Mouse (Mus musculus): ENCODE data around the gene Boc. TPM values are rescaled to one million over a fixed set of nuclear protein-coding genes. Genes with fewer than 3 reads are reported as not detected.

The Boc gene
- polyA plus RNA-seq, 1 experiment, result not detected

GRCm38 (mm10) chr16:44546831-44547230 is 11.9 kb downstream of the Boc start:
- Histone ChIP-seq H3K9me3 (ENCODE audit: control insufficient read depth, low read length) (peaks cover 2% of the 10 kb centered on the region; the same call in 1 of the 2 replicates), H3K4me3 (replicated peaks) (no peak overlapping the region), H3K27me3 (ENCODE audit: control insufficient read depth) (no peaks in the 10 kb centered on the region), H3K36me3 (ENCODE audit: control insufficient read depth) (no peaks in the 10 kb centered on the region), H3K4me1 (ENCODE audit: control insufficient read depth) (no peaks in the 10 kb centered on the region)
- TF ChIP-seq GATA1 (IDR thresholded peaks at IDR 0.05; ENCODE audit: low read length) (no peak), TAL1 (IDR thresholded peaks at IDR 0.05; ENCODE audit: low read length) (no peak)

GRCm38 (mm10) chr16:44545939-44546338 is 12.8 kb downstream of the Boc start:
- Histone ChIP-seq H3K36me3 (ENCODE audit: control insufficient read depth) (no peaks in the 10 kb centered on the region), H3K27me3 (ENCODE audit: control insufficient read depth) (no peaks in the 10 kb centered on the region), H3K4me1 (ENCODE audit: control insufficient read depth) (no peaks in the 10 kb centered on the region), H3K4me3 (replicated peaks) (no peak overlapping the region), H3K9me3 (ENCODE audit: control insufficient read depth, low read length) (peaks cover 2% of the 10 kb centered on the region; the same call in 1 of the 2 replicates)
- TF ChIP-seq TAL1 (IDR thresholded peaks at IDR 0.05; ENCODE audit: low read length), result no peak
- no peak for TF ChIP-seq GATA1 (IDR thresholded peaks at IDR 0.05; ENCODE audit: low read length)

- Histone ChIP-seq H3K9me3 (ENCODE audit: control insufficient read depth, low read length) (peaks cover 2% of the 10 kb centered on the region; the same call in 1 of the 2 replicates), H3K27me3 (ENCODE audit: control insufficient read depth) (no peaks in the 10 kb centered on the region), H3K4me3 (replicated peaks) (no peak overlapping the region), H3K36me3 (ENCODE audit: control insufficient read depth) (no peaks in the 10 kb centered on the region), H3K4me1 (ENCODE audit: control insufficient read depth) (no peaks in the 10 kb centered on the region)
- TF ChIP-seq TAL1 (IDR thresholded peaks at IDR 0.05; ENCODE audit: low read length), result no peak
- no peak for TF ChIP-seq GATA1 (IDR thresholded peaks at IDR 0.05; ENCODE audit: low read length)
Observed at GRCm38 (mm10) chr16:44545153-44545552, 13.5 kb downstream of the Boc start.

- no peak overlapping the region for H3K4me3 ChIP-seq (replicated peaks)
- no peaks in the 10 kb centered on the region for H3K4me1 ChIP-seq (ENCODE audit: control insufficient read depth)
- H3K9me3 ChIP-seq (ENCODE audit: control insufficient read depth, low read length), result peaks cover 2% of the 10 kb centered on the region; the same call in 1 of the 2 replicates
- no peaks in the 10 kb centered on the region for H3K27me3 ChIP-seq (ENCODE audit: control insufficient read depth)
- TF ChIP-seq TAL1 (IDR thresholded peaks at IDR 0.05; ENCODE audit: low read length) (no peak), GATA1 (IDR thresholded peaks at IDR 0.05; ENCODE audit: low read length) (no peak)
- no peaks in the 10 kb centered on the region for H3K36me3 ChIP-seq (ENCODE audit: control insufficient read depth)
Observed at GRCm38 (mm10) chr16:44543098-44543497, 15.6 kb downstream of the Boc start.

GRCm38 (mm10) chr16:44542029-44542690 is 16.5 kb downstream of the Boc start:
- TF ChIP-seq GATA1 (IDR thresholded peaks at IDR 0.05; ENCODE audit: low read length) (no peak), TAL1 (IDR thresholded peaks at IDR 0.05; ENCODE audit: low read length) (no peak)
- H3K36me3 ChIP-seq (ENCODE audit: control insufficient read depth), result no peaks in the 10 kb centered on the region

GRCm38 (mm10) chr16:44539611-44540010 is 19.1 kb downstream of the Boc start:
- Histone ChIP-seq H3K4me1 (ENCODE audit: control insufficient read depth) (no peaks in the 10 kb centered on the region), H3K9me3 (ENCODE audit: control insufficient read depth, low read length) (no peaks in the 10 kb centered on the region; the same call in 1 of the 2 replicates), H3K27me3 (ENCODE audit: control insufficient read depth) (no peaks in the 10 kb centered on the region), H3K4me3 (replicated peaks) (no peak overlapping the region), H3K36me3 (ENCODE audit: control insufficient read depth) (no peaks in the 10 kb centered on the region)
- no peak for TF ChIP-seq TAL1 (IDR thresholded peaks at IDR 0.05; ENCODE audit: low read length)

More at GRCm38 (mm10) chr16:44542029-44542690, 16.5 kb downstream of the Boc start:
- Histone ChIP-seq H3K4me3 (replicated peaks) (no peak overlapping the region), H3K4me1 (ENCODE audit: control insufficient read depth) (no peaks in the 10 kb centered on the region), H3K27me3 (ENCODE audit: control insufficient read depth) (no peaks in the 10 kb centered on the region), H3K9me3 (ENCODE audit: control insufficient read depth, low read length) (no peaks in the 10 kb centered on the region; the same call in 1 of the 2 replicates)

GRCm38 (mm10) chr16:44538401-44539395 is 20.0 kb downstream of the Boc start:
- Histone ChIP-seq H3K4me1 (ENCODE audit: control insufficient read depth) (no peaks in the 10 kb centered on the region), H3K9me3 (ENCODE audit: control insufficient read depth, low read length) (no peaks in the 10 kb centered on the region; the same call in 1 of the 2 replicates), H3K4me3 (replicated peaks) (no peak overlapping the region), H3K36me3 (ENCODE audit: control insufficient read depth) (no peaks in the 10 kb centered on the region), H3K27me3 (ENCODE audit: control insufficient read depth) (no peaks in the 10 kb centered on the region)
- TF ChIP-seq GATA1 (IDR thresholded peaks at IDR 0.05; ENCODE audit: low read length), result no peak
- no peak for TF ChIP-seq TAL1 (IDR thresholded peaks at IDR 0.05; ENCODE audit: low read length)

- Histone ChIP-seq H3K9me3 (ENCODE audit: control insufficient read depth, low read length) (no peaks in the 10 kb centered on the region; the same call in 1 of the 2 replicates), H3K4me1 (ENCODE audit: control insufficient read depth) (no peaks in the 10 kb centered on the region), H3K4me3 (replicated peaks) (no peak overlapping the region), H3K27me3 (ENCODE audit: control insufficient read depth) (peaks cover 15% of the 10 kb centered on the region), H3K36me3 (ENCODE audit: control insufficient read depth) (no peaks in the 10 kb centered on the region)
- TF ChIP-seq GATA1 (IDR thresholded peaks at IDR 0.05; ENCODE audit: low read length) (no peak), TAL1 (IDR thresholded peaks at IDR 0.05; ENCODE audit: low read length) (no peak)
Observed at GRCm38 (mm10) chr16:44534122-44534521, 24.6 kb downstream of the Boc start.

- Histone ChIP-seq H3K36me3 (ENCODE audit: control insufficient read depth) (no peaks in the 10 kb centered on the region), H3K4me3 (replicated peaks) (no peak overlapping the region), H3K4me1 (ENCODE audit: control insufficient read depth) (no peaks in the 10 kb centered on the region), H3K27me3 (ENCODE audit: control insufficient read depth) (peaks cover 15% of the 10 kb centered on the region), H3K9me3 (ENCODE audit: control insufficient read depth, low read length) (no peaks in the 10 kb centered on the region; the same call in 1 of the 2 replicates)
- no peak for TF ChIP-seq GATA1 (IDR thresholded peaks at IDR 0.05; ENCODE audit: low read length)
- no peak for TF ChIP-seq TAL1 (IDR thresholded peaks at IDR 0.05; ENCODE audit: low read length)
Observed at GRCm38 (mm10) chr16:44533522-44533921, 25.2 kb downstream of the Boc start.
